Mouse (Mus musculus) forebrain, postnatal 0 days (tissue): ENCODE data around the gene Gatd1. TPM values are rescaled to one million over a fixed set of nuclear protein-coding genes. Genes with fewer than 3 reads are reported as not detected.
"Not testable (repeated sequence)": the region's sequence is repeated elsewhere in the genome, so short reads cannot be mapped to it uniquely, and the experiment has no call there.

Experiments
- ATAC-seq: fragments of 200-750 bp; cut with Nextera tagmentation; 2 replicates; pipeline ENCODE4 v1.8.0; 2017; ENCODE audit warnings: mild to moderate bottlenecking, moderate library complexity
- DNase-seq: peaks from one replicate; pipeline ENCODE4 v3.0.0-alpha.2; 2015
- H3K27ac ChIP-seq: fragments of 300-500 bp; sonication (generic); 2 replicates; pipeline ENCODE4 v1.5.1; 2014; ENCODE audit warnings: low read depth, mild to moderate bottlenecking, antibody characterized with exemption, low read length, moderate library complexity, mixed read lengths
- H3K27me3 ChIP-seq: fragments of 300-500 bp; sonication (generic); 2 replicates; pipeline ENCODE4 v1.6.1; 2014; ENCODE audit warnings: mild to moderate bottlenecking, low read length, mixed read lengths; ENCODE audit not compliant: insufficient read depth
- H3K36me3 ChIP-seq: fragments of 300-500 bp; sonication (generic); 2 replicates; pipeline ENCODE4 v1.6.1; 2014; ENCODE audit warnings: mild to moderate bottlenecking, moderate library complexity; ENCODE audit not compliant: insufficient read depth
- H3K4me1 ChIP-seq: fragments of 300-500 bp; sonication (generic); 2 replicates; pipeline ENCODE4 v1.6.1; 2014; ENCODE audit warnings: antibody characterized with exemption; ENCODE audit not compliant: insufficient read depth
- H3K4me2 ChIP-seq: fragments of 300-500 bp; sonication (generic); 2 replicates; pipeline ENCODE4 v1.6.1; 2014; ENCODE audit warnings: low read depth, mild to moderate bottlenecking, moderate library complexity
- H3K4me3 ChIP-seq: fragments of 300-500 bp; sonication (generic); 2 replicates; pipeline ENCODE4 v1.5.1; 2014; ENCODE audit warnings: low read depth, low read length, mixed read lengths
- H3K9ac ChIP-seq: fragments of 300-500 bp; sonication (generic); 2 replicates; pipeline ENCODE4 v1.6.1; 2014; ENCODE audit warnings: mild to moderate bottlenecking
- H3K9me3 ChIP-seq: fragments of 300-500 bp; sonication (generic); 2 replicates; pipeline ENCODE4 v1.6.1; 2016; ENCODE audit warnings: low read length
- CTCF ChIP-seq: sonication (generic); IDR thresholded peaks from 2 replicates; pipeline ENCODE4 v1.5.1; 2016; ENCODE audit warnings: antibody characterized with exemption, control low read depth, low read depth
- WGBS: fragments of 180-500 bp; shearing (Covaris S2); extraction: QIAGEN DNeasy Blood & Tissue Kit; methylation state at CpG from one replicate; pipeline ENCODE4 v1.1.7; 2014; 5-methylcytosine and 5-hydroxymethylcytosine counted together
- polyA plus RNA-seq: library from polyadenylated mRNA; unstranded; fragments of >200 nt; fragmentation: Nextera tagmentation; extraction: Ambion mirVana; gene quantifications from 2 replicates; pipeline ENCODE4 v1.2.1, GENCODE M21; 2015
- total RNA-seq: library from RNA; depleted of rRNA; stranded (reverse); fragments of >200 nt; gene quantifications from 2 replicates; pipeline ENCODE4 v1.2.3, GENCODE M21; 2014

The Gatd1 gene
- total and polyA plus RNA-seq, 2 experiments from 2014 or later = 56.0 to 65.0 TPM

DNA sequence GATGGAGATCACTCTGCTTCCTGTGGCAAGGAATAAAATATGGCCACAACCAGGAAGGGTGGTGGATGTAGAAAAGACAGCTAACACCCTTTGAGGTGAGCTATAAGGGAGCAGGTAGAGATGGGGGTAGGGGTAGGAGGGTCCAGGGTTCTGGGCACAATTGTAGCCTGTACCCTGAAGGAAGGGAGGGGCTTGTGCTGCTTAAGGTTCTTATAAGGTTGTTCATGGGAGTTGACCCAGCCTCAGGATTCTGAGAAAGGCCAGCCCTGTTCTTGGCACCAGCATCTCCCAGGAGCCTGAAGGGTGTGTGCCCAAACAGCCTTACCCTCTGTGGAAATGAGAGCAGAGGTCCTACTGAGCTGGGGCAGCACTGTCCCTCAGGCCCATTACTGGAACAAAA lies 38.0 kb upstream of the Gatd1 start:
- Histone ChIP-seq H3K9ac (no peak overlapping the region), H3K27ac (no peak overlapping the region), H3K4me1 (peaks cover 15% of the 10 kb centered on the region), H3K9me3 (no peaks in the 10 kb centered on the region), H3K36me3 (peaks cover 33% of the 10 kb centered on the region), H3K27me3 (no peaks in the 10 kb centered on the region), H3K4me3 (no peak overlapping the region), H3K4me2 (no peak overlapping the region)
- DNase-seq (no peak), ATAC-seq (no peak)
- TF ChIP-seq CTCF = no peak

DNA sequence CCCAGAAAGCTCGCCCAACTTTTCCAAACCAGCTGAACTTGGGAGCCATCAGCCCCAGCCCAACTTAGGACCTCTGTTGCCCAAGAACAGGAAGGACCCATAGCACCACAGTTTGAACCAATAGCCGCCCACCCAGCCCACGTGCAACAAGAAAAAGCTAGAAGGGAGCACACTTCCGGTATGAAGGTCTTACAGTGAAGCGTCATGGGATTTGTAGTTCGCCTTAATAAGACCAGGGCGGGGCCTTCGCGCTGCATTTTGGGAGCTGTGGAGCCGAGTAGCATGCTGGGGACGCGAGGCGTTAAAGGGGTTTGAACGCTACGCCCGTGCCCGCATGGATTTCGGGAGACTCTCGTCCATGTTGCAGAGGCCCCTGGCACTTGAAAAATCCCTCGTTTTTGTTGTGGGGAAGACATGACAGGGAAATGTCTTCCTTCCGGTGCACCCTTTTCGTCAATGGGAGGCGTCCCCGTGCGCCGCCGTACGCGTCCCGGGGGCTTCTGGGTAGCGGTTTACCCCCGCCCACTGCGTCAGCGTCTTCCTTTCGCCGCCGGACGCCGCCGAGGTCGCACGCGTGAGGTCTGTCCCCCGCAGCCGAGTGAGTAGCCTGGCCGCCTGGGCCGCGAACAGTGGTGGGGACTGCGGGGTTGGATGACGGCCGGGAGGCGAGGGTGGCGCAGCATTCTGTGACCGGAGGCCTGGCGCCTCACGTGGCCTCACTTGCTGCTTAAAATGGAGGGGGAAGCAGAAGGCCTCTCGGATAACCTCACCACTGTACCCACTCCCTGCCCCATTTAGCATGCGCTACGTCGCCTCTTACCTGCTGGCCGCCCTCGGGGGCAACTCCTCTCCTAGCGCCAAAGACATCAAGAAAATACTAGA lies 33.4 kb upstream of the Gatd1 start, which contains the start of gene Rplp2:
Gene Rplp2, plus strand, starts transcription at position 261 of the 882 bp plus-strand sequence.
- TF ChIP-seq CTCF = peak; percentile 33
- H3K4me1 ChIP-seq = peaks cover 11% of the 10 kb centered on the region; the same call in 1 of the 2 replicates
- DNase-seq (peak; percentile 95), ATAC-seq (peak; percentile 96)
- peaks cover 32% of the 10 kb centered on the region for H3K36me3 ChIP-seq
- H3K4me2 ChIP-seq = peak within 1 kb of the TSS; percentile 66
- WGBS = 1% methylated on average over 63 of the region's 63 CpGs
- H3K9ac ChIP-seq = peak within 1 kb of the TSS; percentile 78
- H3K9me3 ChIP-seq = no peaks in the 10 kb centered on the region
- no peaks in the 10 kb centered on the region for H3K27me3 ChIP-seq
- H3K27ac ChIP-seq = peak within 1 kb of the TSS; percentile 88
- H3K4me3 ChIP-seq = peak within 1 kb of the TSS; percentile 66

DNA sequence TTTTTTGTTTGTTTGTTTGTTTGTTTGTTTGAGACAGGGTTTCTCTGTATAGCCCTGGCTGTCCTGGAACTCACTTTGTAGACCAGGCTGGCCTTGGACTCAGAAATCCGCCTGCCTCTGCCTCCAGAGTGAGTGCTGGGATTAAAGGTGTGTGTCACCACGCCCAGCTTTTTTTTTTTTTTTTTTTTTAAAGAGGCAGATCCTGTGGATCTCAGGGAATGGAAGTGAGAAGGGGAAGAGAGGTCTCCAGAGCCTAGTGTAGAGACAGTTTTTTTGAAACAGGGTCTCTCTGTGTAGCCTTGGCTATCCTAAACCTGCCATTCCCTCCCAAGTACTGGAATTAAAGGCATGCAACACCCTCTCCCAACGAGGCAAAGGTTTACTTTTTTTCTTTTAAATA lies 32.4 kb upstream of the Gatd1 start:
- DNase-seq, H3K9ac ChIP-seq, ATAC-seq, H3K9me3 ChIP-seq, H3K4me3 ChIP-seq, H3K27me3 ChIP-seq, H3K27ac ChIP-seq, H3K4me2 ChIP-seq: not testable (repeated sequence)
- 91% methylated on average over 3 of the region's 3 CpGs for WGBS
- Histone ChIP-seq H3K4me1 (peaks cover 11% of the 10 kb centered on the region; the same call in 1 of the 2 replicates), H3K36me3 (peaks cover 22% of the 10 kb centered on the region)

DNA sequence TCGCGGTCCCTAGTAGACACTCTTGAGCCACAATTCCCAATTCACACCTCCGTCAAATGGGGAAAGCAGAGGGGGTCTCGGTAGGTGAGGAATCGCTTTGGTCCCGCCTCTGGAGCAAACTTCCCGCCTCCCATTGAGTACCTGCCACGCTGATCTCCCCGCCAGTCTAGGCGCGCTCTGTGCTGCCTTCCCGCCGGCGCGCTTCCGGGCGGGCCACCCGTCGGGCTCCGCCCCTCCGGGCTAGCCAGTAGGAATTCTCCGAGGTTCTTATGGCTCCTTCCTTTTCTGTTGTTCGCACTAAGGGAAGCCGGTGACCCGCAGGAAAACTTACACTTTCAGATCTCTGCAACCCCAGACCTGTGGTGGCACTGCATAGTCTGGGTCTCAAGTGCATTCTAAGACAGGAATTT lies 29.9 kb upstream of the Gatd1 start, which contains the start of gene Pidd1:
Gene Pidd1, minus strand, starts transcription at position 198 of the 410 bp plus-strand sequence.
- DNase-seq (peak; percentile 72), ATAC-seq (peak; percentile 23; the same call in 1 of the 2 replicates)
- Histone ChIP-seq H3K9me3 (no peaks in the 10 kb centered on the region), H3K4me3 (peak within 1 kb of the TSS; percentile 36), H3K27me3 (no peaks in the 10 kb centered on the region), H3K36me3 (peaks cover 6% of the 10 kb centered on the region), H3K27ac (no peak within 1 kb of the TSS), H3K4me2 (peak within 1 kb of the TSS; percentile 62), H3K4me1 (peaks cover 11% of the 10 kb centered on the region; the same call in 1 of the 2 replicates), H3K9ac (peak within 1 kb of the TSS; percentile 37)
- WGBS = under 1% methylated on average over 25 of the region's 25 CpGs
- TF ChIP-seq CTCF = no peak

DNA sequence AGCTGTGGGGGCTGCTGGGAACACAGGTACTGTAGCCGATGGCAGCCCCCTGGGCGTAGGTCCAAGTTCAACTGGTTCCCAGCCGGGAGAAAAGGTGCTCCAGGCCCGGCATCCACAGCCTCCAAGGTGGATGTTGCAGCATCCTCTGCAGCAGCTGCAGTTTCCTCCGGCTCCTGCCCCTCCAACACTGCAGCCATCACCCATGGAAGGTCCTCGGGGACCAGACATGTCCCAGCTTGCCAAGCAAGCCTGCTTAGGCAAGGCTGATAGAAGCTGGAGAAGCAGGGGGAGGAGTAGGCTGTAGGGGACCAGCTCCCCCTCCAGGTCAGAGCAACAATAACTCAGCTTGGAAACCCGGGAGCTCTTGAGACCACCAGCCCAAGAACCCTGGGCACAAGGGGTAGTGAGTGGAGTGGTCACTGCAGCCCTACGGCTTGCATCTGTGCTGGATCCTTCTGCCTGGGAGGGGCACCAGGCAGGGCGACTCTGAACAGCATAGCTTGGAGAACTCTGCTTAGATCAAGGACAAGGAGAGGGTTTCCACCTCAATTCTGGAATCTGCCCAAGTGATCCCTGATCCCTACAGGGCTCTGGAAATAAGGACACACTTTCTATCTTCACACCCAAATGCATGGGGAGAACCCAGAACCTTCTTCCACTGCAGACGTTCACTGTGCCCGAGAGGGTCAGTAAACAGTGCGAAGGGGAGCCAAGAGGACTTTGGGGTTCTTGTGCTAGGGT lies 29.3 kb upstream of the Gatd1 start:
- WGBS = 19% methylated on average over 12 of the region's 12 CpGs
- ATAC-seq (no peak), DNase-seq (peak; percentile 33)
- peaks cover 9% of the 10 kb centered on the region for H3K4me1 ChIP-seq
- H3K4me3 ChIP-seq = peak overlapping the region; percentile 36
- H3K4me2 ChIP-seq = peak overlapping the region; percentile 62
- H3K9me3 ChIP-seq = no peaks in the 10 kb centered on the region
- peaks cover 6% of the 10 kb centered on the region for H3K36me3 ChIP-seq
- TF ChIP-seq CTCF = peak; percentile 42; the same call in 1 of the 2 replicates
- no peak overlapping the region for H3K27ac ChIP-seq
- H3K27me3 ChIP-seq = no peaks in the 10 kb centered on the region
- peak overlapping the region; percentile 37 for H3K9ac ChIP-seq

DNA sequence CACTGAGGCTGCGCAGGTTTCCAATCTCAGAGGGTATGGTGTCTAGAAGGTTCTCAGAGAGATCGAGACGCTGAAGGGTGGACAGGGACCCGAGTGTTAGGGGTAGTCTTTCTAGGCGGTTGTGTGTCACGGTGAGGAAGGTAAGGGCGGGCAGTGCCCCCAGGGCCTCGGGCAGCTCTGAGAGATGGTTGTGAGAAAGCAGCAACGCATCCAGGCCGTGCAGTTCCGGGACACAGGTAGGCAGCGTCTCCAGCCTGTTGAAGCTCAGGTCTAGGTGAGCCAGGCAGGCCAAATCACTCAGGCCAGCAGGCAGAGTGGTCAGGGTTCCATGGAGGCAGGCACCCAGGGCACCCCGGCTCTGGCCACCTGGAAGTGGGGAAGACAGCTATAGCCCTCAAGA lies 28.3 kb upstream of the Gatd1 start:
- H3K27ac ChIP-seq = no peak overlapping the region
- 94% methylated on average over 13 of the region's 13 CpGs for WGBS
- peaks cover 6% of the 10 kb centered on the region for H3K36me3 ChIP-seq
- ATAC-seq (no peak), DNase-seq (no peak)
- H3K4me3 ChIP-seq = no peak overlapping the region
- no peak overlapping the region for H3K4me2 ChIP-seq
- H3K9me3 ChIP-seq = no peaks in the 10 kb centered on the region
- peaks cover 14% of the 10 kb centered on the region for H3K4me1 ChIP-seq
- H3K27me3 ChIP-seq = no peaks in the 10 kb centered on the region
- H3K9ac ChIP-seq = no peak overlapping the region
- no peak for TF ChIP-seq CTCF
